Mouse (Mus musculus): ENCODE measurements at regions not wholly inside any gene's neighbourhood (a gene's known extent, or its start where the extent isn't known, plus 50 kb on each side); places are given as distances from the start of the nearest gene placed in this dataset.

DNA sequence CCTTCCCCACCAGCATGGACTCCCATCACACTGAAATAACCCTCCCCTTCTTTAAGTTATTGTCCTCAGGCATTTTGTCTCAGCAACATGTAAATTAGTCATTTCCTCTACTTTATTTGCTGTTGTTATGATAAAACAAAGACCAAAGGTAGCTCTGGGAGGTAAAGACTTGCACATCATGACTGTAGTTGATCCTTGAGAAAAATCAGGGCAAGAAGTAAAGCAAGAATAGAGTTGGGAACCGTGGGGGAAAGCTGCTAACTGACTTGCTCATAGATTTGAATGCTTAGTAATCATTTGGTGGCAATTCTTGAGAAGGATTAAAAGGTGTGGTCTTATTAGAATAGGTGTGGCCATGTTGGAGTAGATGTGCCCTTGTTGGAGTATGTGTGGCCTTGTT is 473.8 kb upstream of the Nrp1 start:
- no peaks in the 10 kb centered on the region for H3K4me1 ChIP-seq (ENCODE audit: control insufficient read depth in 1 of 2, insufficient read depth in 2 of 2, low read length in 2 of 2)
- H3K36me3 ChIP-seq (ENCODE audit: control insufficient read depth in 1 of 2, insufficient read depth in 2 of 2, low read length in 2 of 2), result no peaks in the 10 kb centered on the region
- H3K27ac ChIP-seq (ENCODE audit: control insufficient read depth, low read depth, low read length), result no peak overlapping the region
- TF ChIP-seq SMC3 (IDR thresholded peaks at IDR 0.05; ENCODE audit: low read depth, low read length), result no peak
- TF ChIP-seq MEF2A (IDR thresholded peaks at IDR 0.05; ENCODE audit: extremely low read depth, insufficient replicate concordance, low read depth, low read length, poor library complexity, severe bottlenecking), result no peak
- TF ChIP-seq CTCF (IDR thresholded peaks at IDR 0.05 in 2 of 3, conservative IDR thresholded peaks at IDR 0.05 in 1 of 3; ENCODE audit: control insufficient read depth in 1 of 3, insufficient read depth in 1 of 3, low read depth in 2 of 3, low read length in 3 of 3, poor library complexity in 1 of 3, severe bottlenecking in 1 of 3), result no peak
- no peak for TF ChIP-seq ZC3H11A (IDR thresholded peaks at IDR 0.05; ENCODE audit: low read depth, low read length)
- TF ChIP-seq HCFC1 (IDR thresholded peaks at IDR 0.05; ENCODE audit: low read depth, low read length), result no peak
- no peak for TF ChIP-seq EP300 (IDR thresholded peaks at IDR 0.05; ENCODE audit: low read depth in 1 of 2, low read length in 2 of 2)
- no peak for TF ChIP-seq USF2 (IDR thresholded peaks at IDR 0.05; ENCODE audit: borderline replicate concordance in 1 of 2, insufficient read depth in 1 of 2, low read depth in 1 of 2, low read length in 2 of 2)
- no peak for TF ChIP-seq BHLHE40 (IDR thresholded peaks at IDR 0.05; ENCODE audit: borderline replicate concordance, low read depth, low read length)
- TF ChIP-seq ZMIZ1 (IDR thresholded peaks at IDR 0.05; ENCODE audit: low read depth, low read length), result no peak
- TF ChIP-seq POLR2AphosphoS5 (IDR thresholded peaks at IDR 0.05; ENCODE audit: borderline replicate concordance, low read depth, low read length), result no peak
- TF ChIP-seq MAFK (IDR thresholded peaks at IDR 0.05; ENCODE audit: borderline replicate concordance, low read depth, low read length), result no peak
- no peaks in the 10 kb centered on the region for H3K79me2 ChIP-seq (ENCODE audit: control insufficient read depth, insufficient read depth, low read length, poor library complexity)
- H3K27me3 ChIP-seq (ENCODE audit: control insufficient read depth in 1 of 2, insufficient read depth in 2 of 2, low read length in 2 of 2), result no peaks in the 10 kb centered on the region
- no peak for DNase-seq (ENCODE audit: low read depth, low spot score)
- no peak overlapping the region for H3K4me3 ChIP-seq (ENCODE audit: control insufficient read depth in 1 of 2, insufficient read depth in 1 of 2, low read depth in 2 of 2, low read length in 2 of 2)
- H3K9me3 ChIP-seq (replicated peaks; ENCODE audit: insufficient read depth, low read length), result no peaks in the 10 kb centered on the region
- no peak overlapping the region for H3K9ac ChIP-seq (ENCODE audit: control insufficient read depth, low read depth, low read length, poor library complexity, severe bottlenecking)

- Histone ChIP-seq H3K36me3 (ENCODE audit: control insufficient read depth in 1 of 2, insufficient read depth in 2 of 2, low read length in 2 of 2) (no peaks in the 10 kb centered on the region), H3K4me1 (ENCODE audit: control insufficient read depth in 1 of 2, insufficient read depth in 2 of 2, low read length in 2 of 2) (no peaks in the 10 kb centered on the region), H3K9me3 (replicated peaks; ENCODE audit: insufficient read depth, low read length) (no peaks in the 10 kb centered on the region), H3K27me3 (ENCODE audit: control insufficient read depth in 1 of 2, insufficient read depth in 2 of 2, low read length in 2 of 2) (no peaks in the 10 kb centered on the region), H3K9ac (ENCODE audit: control insufficient read depth, low read depth, low read length, poor library complexity, severe bottlenecking) (no peak overlapping the region), H3K27ac (ENCODE audit: control insufficient read depth, low read depth, low read length) (no peak overlapping the region), H3K79me2 (ENCODE audit: control insufficient read depth, insufficient read depth, low read length, poor library complexity) (no peaks in the 10 kb centered on the region), H3K4me3 (ENCODE audit: control insufficient read depth in 1 of 2, insufficient read depth in 1 of 2, low read depth in 2 of 2, low read length in 2 of 2) (no peak overlapping the region)
- DNase-seq (ENCODE audit: low read depth, low spot score), result no peak
- TF ChIP-seq ELF1 (IDR thresholded peaks at IDR 0.05; ENCODE audit: low read depth, low read length) (no peak), HCFC1 (IDR thresholded peaks at IDR 0.05; ENCODE audit: low read depth, low read length) (no peak), TAL1 (IDR thresholded peaks at IDR 0.05; ENCODE audit: low read length) (no peak), MAZ (IDR thresholded peaks at IDR 0.05; ENCODE audit: low read depth, low read length) (no peak), MXI1 (IDR thresholded peaks at IDR 0.05; ENCODE audit: low read depth, low read length) (no peak)
Observed at GRCm38 (mm10) chr8:127885211-127885610, 473.2 kb upstream of the Nrp1 start.
